Mouse (Mus musculus) spleen, postnatal 4 days (tissue): ENCODE measurements at regions not wholly inside any gene's neighbourhood (a gene's known extent, or its start where the extent isn't known, plus 50 kb on each side); places are given as distances from the start of the nearest gene placed in this dataset.

Experiments
- DNase-seq, 2 experiments: peaks; one replicate each; pipeline ENCODE4 v3.0.0; 2022; ENCODE audit warnings: low spot score in 2 of 2

- DNase-seq, result no peak
These were observed 67.8 kb downstream of the Nkx6-1 start for GRCm38 (mm10) chr5:101596996-101597395.

- DNase-seq, result no peak
These were observed 73.6 kb downstream of the Nkx6-1 start for GRCm38 (mm10) chr5:101591236-101591635.

GRCm38 (mm10) chr5:101590341-101591124 is 74.3 kb downstream of the Nkx6-1 start:
- no peak for DNase-seq

DNA sequence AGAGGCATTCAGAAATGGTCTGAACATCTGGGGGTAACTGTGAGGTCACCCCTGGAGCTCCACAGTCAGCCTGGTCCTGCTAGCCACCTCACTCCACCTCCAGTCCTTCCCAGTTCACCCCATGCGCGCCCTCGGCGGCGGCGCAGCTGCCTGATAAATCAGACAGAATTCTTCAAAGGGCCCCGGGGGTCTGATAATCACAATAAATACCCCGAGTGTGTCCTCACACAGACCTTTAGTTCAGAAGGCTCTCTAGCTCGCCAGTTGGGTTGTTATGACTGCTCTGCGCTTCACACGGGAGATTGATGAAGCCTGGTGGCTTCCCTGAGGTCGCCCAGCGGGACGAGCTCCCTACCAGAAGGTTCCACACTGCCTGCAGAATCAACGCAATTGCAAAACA is 91.8 kb downstream of the Nkx6-1 start:
- no peak for DNase-seq

DNA sequence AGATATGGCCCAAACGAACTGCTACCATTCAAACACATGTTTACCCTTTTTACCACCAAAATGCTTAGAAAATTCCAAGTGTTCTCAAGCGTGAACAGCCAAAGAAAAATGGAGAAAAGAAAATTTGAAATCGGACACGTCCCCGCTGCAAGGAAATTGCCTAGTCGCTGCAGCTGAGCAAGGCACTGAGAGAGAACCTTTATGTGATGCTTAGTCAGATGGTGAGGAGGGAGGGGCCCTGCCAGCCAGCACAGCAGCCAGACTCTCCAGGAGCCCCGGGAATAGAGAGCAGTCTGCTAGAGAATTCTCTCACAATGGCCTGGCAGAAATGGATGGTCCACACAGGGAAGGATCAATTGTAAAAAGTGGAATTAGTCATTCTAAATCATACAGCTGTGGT is 99.0 kb downstream of the Nkx6-1 start:
- DNase-seq, result no peak

- no peak for DNase-seq
These were observed 104.4 kb downstream of the Nkx6-1 start for GRCm38 (mm10) chr5:101560366-101560765.

DNA sequence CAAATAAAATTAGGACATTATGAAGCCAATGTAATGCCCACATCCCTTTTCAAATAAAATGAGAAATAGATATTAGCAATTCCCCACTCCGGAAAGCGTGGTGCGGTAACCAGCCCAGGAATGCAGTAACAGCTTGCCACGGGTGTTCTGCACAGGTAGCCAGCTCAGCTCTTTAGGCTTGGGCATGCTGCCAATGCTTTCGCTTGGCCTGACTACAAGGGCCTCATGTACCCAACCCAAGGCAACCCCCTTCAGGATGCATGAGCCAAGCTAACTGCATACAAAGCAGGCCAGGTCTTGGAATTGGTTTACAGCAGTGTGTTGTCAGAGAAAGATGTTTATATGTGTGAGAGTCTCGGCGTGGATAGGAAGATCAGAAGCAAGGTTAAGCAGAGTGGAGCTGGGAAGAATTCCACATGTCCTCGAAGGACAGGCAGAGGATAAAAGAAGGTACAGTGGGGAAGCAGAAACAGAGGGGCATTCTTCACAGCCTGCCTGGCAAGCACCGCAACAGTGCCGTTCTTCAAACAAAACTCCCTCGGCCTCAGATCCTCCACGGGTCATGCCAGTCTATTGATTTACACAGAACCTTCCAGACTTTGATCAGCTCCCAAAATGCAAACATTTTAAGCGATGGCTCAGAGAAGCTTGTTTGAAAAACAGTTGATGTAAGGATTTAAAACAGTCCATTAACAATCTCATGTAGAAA is 106.4 kb downstream of the Nkx6-1 start:
- DNase-seq, result no peak

DNA sequence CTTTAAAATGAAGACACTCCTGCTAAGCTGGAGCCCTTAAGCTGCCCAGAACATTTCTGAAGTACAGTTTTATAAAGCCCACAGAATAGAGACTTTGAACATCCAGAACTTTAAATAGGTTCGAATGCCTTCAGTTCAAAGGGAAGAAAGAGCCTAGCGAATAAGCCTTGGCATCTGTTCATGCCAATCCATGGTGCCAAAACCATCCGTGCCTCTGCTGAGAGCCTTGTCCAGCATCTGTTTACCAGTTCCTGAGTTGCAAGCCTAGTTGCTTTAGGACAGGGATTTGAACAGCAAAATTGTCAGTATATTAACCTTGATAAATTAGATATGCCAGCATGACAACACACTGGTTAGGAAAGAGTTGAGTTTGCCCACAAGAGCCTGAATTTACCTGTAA is 107.6 kb downstream of the Nkx6-1 start:
- DNase-seq, result no peak

DNA sequence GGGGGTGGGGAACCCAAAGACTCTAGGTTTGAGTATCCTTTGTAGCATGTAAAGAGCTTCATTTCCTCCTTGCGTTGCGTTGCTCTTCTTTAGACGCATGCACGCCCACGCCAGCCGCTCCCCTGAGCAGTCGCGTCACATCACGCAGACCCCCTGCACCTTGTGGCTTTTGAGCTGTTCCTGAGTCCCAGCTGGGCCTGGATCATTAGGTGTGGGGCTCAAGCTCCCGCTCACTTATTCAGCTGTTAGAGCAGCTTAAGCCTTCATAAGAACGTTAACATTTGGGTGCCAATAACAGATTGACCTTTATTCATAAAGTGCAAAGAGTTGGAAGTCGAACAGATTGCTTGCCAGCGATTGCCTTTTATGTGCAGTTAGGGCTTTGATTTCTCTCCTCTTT is 121.5 kb downstream of the Nkx6-1 start:
- DNase-seq, result no peak

- DNase-seq, result no peak
These were observed 125.0 kb downstream of the Nkx6-1 start for GRCm38 (mm10) chr5:101539818-101540217.

DNA sequence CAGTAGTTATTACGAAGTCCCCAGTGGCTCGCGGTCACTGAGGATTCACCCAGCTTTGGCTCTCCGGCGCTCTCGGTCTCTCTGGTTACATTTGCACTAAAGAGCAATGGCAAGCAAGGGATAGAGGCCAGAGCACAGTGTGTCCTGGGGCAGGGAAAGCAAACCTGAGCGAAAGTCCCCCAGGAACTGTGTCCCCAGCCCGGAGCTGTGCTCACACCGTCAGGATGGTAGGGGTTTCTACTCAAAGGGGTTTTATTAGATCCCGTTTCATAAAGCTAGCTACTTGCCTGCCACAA is 125.6 kb downstream of the Nkx6-1 start:
- no peak for DNase-seq

GRCm38 (mm10) chr5:101538410-101539253 is 126.2 kb downstream of the Nkx6-1 start:
- no peak for DNase-seq

DNA sequence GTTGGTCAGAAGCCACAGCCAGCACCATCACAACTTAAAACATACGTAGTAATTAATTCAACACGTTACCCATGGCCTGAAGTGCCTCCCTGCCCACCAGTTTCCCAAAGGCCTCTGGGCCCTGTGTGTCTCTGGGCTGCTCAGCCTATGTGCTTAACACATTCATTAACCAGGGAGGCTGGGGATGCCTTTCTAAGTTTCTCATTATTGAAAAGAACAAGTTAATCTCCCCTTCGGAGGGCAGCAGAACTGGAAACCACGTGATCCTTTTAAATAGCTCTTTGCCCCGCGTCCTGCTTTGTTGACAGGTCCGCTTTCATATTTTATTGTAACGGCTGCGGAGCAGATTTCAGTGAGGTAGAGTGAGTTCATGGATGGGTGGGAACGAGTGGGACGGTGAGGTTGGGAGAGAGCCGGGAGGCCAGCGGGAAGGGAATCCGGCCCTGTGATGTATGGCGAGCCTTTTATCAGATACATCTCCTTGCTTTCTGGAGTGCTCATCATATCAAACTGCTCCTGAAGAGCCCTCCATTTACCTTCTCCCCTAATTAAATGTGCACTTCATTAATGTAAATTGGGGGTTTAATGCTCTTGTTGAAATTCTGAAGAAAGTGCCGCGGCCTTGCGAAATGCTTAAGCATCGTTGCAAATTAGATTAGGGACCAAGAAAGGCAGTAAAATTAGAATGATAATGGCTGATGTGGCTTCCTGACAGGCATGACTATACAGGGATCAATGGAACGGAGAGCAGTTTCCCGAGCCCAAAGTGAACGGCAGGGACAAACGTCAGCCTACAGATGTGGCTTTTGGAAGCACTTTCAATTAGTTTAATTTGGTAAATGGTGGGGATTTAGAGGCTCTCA is 127.0 kb downstream of the Nkx6-1 start:
- no peak for DNase-seq

- no peak for DNase-seq
These were observed 129.3 kb downstream of the Nkx6-1 start for GRCm38 (mm10) chr5:101535451-101535850.

GRCm38 (mm10) chr5:101525346-101525745 is 139.4 kb downstream of the Nkx6-1 start:
- DNase-seq, result no peak

- DNase-seq, result no peak
These were observed 140.1 kb downstream of the Nkx6-1 start for GRCm38 (mm10) chr5:101524670-101525069.

GRCm38 (mm10) chr5:101523902-101524301 is 140.9 kb downstream of the Nkx6-1 start:
- DNase-seq, result no peak

- DNase-seq, result no peak
These were observed 141.3 kb downstream of the Nkx6-1 start for GRCm38 (mm10) chr5:101523490-101523889.

- no peak for DNase-seq
These were observed 143.7 kb downstream of the Nkx6-1 start for GRCm38 (mm10) chr5:101520935-101521655.

GRCm38 (mm10) chr5:101518791-101519547 is 145.8 kb downstream of the Nkx6-1 start:
- no peak for DNase-seq
